Mouse (Mus musculus): ENCODE results near the gene Hsd11b1. TPM values are rescaled to one million over a fixed set of nuclear protein-coding genes. Genes with fewer than 3 reads are reported as not detected.
"Not testable (repeated sequence)": the region's sequence is repeated elsewhere in the genome, so short reads cannot be mapped to it uniquely, and the experiment has no call there.

Hsd11b1 gene
- polyA plus RNA-seq, 2 experiments, result 1.2 to 1.6 TPM

GRCm38 (mm10) chr1:193255032-193255431 lies 8.8 kb downstream of the Hsd11b1 start:
- 51% methylated on average over 8 of the region's 8 CpGs for WGBS
- no peak for ATAC-seq (ENCODE audit: low FRiP score, low read depth)

GRCm38 (mm10) chr1:193253895-193254294 lies 10.0 kb downstream of the Hsd11b1 start:
- H3K9ac ChIP-seq (ENCODE audit: low read depth, low read length, severe bottlenecking); H3K4me3 ChIP-seq (replicated peaks; ENCODE audit: low read length); H3K9me3 ChIP-seq (ENCODE audit: control insufficient read depth, low read length); H3K4me2 ChIP-seq (replicated peaks; ENCODE audit: low read depth, low read length, severe bottlenecking); H3K4me1 ChIP-seq (ENCODE audit: control insufficient read depth, insufficient read depth, low read length); H3K36me3 ChIP-seq (ENCODE audit: control insufficient read depth, insufficient read depth, low read length); H3K27me3 ChIP-seq (ENCODE audit: control insufficient read depth, insufficient read depth, low read length); H3K27ac ChIP-seq (replicated peaks; ENCODE audit: low read depth, low read length); ATAC-seq (ENCODE audit: low FRiP score, low read depth); DNase-seq (ENCODE audit: low spot score): not testable (repeated sequence)
- 60% methylated on average over 3 of the region's 3 CpGs for WGBS

More at GRCm38 (mm10) chr1:193255032-193255431, 8.8 kb downstream of the Hsd11b1 start:
- TF ChIP-seq POLR2A (IDR thresholded peaks at IDR 0.05; ENCODE audit: borderline replicate concordance, extremely low read depth, insufficient read depth, insufficient read length), result no peak
- Histone ChIP-seq H3K27ac (replicated peaks; ENCODE audit: low read depth, low read length) (no peak overlapping the region), H3K4me2 (replicated peaks; ENCODE audit: low read depth, low read length, severe bottlenecking) (no peak overlapping the region), H3K4me1 (ENCODE audit: control insufficient read depth, insufficient read depth, low read length) (peaks cover 7% of the 10 kb centered on the region), H3K9me3 (ENCODE audit: control insufficient read depth, low read length) (no peaks in the 10 kb centered on the region), H3K4me3 (replicated peaks; ENCODE audit: low read length) (no peak overlapping the region), H3K27me3 (ENCODE audit: control insufficient read depth, insufficient read depth, low read length) (no peaks in the 10 kb centered on the region), H3K9ac (ENCODE audit: low read depth, low read length, severe bottlenecking) (no peak overlapping the region), H3K36me3 (ENCODE audit: control insufficient read depth, insufficient read depth, low read length) (no peaks in the 10 kb centered on the region)
- DNase-seq (ENCODE audit: low spot score), result no peak

DNA sequence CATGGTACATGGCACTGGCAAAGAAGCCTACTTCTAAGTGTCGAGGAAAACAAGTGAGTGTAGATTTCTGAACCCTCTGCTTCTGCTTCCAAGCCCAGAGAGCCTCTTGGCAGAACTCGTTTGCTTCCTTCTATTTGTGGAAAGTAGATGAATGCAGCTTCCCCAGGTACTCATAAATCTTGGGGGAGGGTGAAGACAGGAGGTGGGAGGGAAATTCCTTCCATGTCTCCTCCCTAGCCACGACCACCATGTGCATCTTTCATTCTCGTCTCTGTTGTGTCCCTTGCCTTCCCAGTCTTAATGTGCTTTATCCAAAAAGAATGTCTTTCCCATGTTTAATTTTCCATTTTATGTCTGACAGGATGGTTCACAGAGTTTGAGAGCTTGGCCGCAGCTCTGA lies 11.3 kb downstream of the Hsd11b1 start:
- WGBS, result 13% methylated on average over 5 of the region's 5 CpGs
- DNase-seq (ENCODE audit: low spot score), result peak; percentile 66
- Histone ChIP-seq H3K36me3 (ENCODE audit: control insufficient read depth, insufficient read depth, low read length) (no peaks in the 10 kb centered on the region), H3K4me3 (replicated peaks; ENCODE audit: low read length) (no peak overlapping the region), H3K4me2 (replicated peaks; ENCODE audit: low read depth, low read length, severe bottlenecking) (0 out of 2 replicates have a peak overlapping the region, but pooled peaks have one; percentile 5), H3K9me3 (ENCODE audit: control insufficient read depth, low read length) (no peaks in the 10 kb centered on the region), H3K4me1 (ENCODE audit: control insufficient read depth, insufficient read depth, low read length) (peaks cover 7% of the 10 kb centered on the region), H3K27ac (replicated peaks; ENCODE audit: low read depth, low read length) (no peak overlapping the region), H3K9ac (ENCODE audit: low read depth, low read length, severe bottlenecking) (no peak overlapping the region), H3K27me3 (ENCODE audit: control insufficient read depth, insufficient read depth, low read length) (no peaks in the 10 kb centered on the region)
- peak; percentile 37; the same call in 1 of the 2 replicates for ATAC-seq (ENCODE audit: low FRiP score, low read depth)
- no peak for TF ChIP-seq POLR2A (IDR thresholded peaks at IDR 0.05; ENCODE audit: borderline replicate concordance, extremely low read depth, insufficient read depth, insufficient read length)

DNA sequence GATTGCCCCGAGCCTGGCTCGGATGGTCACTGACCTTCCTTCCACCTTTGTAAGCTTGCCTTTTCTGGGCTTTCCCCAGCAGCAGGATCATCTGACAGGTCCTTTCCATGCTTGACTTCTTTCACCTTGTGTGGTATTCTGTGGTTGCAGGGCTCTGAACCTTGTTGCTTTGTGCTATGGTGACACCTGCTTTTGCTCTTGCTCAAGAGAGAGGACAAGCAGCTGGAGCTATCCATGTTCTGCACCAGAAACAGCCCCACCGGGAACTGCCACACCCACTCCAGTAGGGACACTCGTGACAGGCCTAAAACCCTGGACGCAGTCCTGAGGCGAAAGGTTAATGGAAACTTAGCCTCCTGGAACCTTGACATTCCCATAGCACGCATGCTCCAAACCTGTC lies 12.5 kb downstream of the Hsd11b1 start:
- H3K36me3 ChIP-seq (ENCODE audit: control insufficient read depth, insufficient read depth, low read length), result no peaks in the 10 kb centered on the region
- H3K9ac ChIP-seq (ENCODE audit: low read depth, low read length, severe bottlenecking), result no peak overlapping the region
- DNase-seq (ENCODE audit: low spot score), result no peak
- H3K4me1 ChIP-seq (ENCODE audit: control insufficient read depth, insufficient read depth, low read length), result peaks cover 7% of the 10 kb centered on the region
- no peak overlapping the region for H3K4me3 ChIP-seq (replicated peaks; ENCODE audit: low read length)
- WGBS, result 77% methylated on average over 7 of the region's 7 CpGs
- TF ChIP-seq POLR2A (IDR thresholded peaks at IDR 0.05; ENCODE audit: borderline replicate concordance, extremely low read depth, insufficient read depth, insufficient read length), result no peak
- no peaks in the 10 kb centered on the region for H3K9me3 ChIP-seq (ENCODE audit: control insufficient read depth, low read length)
- no peak overlapping the region for H3K4me2 ChIP-seq (replicated peaks; ENCODE audit: low read depth, low read length, severe bottlenecking)
- H3K27me3 ChIP-seq (ENCODE audit: control insufficient read depth, insufficient read depth, low read length), result no peaks in the 10 kb centered on the region
- ATAC-seq (ENCODE audit: low FRiP score, low read depth), result no peak
- no peak overlapping the region for H3K27ac ChIP-seq (replicated peaks; ENCODE audit: low read depth, low read length)

GRCm38 (mm10) chr1:193250026-193250425 lies 13.8 kb downstream of the Hsd11b1 start:
- Histone ChIP-seq H3K4me1 (ENCODE audit: control insufficient read depth, insufficient read depth, low read length) (peaks cover 7% of the 10 kb centered on the region), H3K36me3 (ENCODE audit: control insufficient read depth, insufficient read depth, low read length) (no peaks in the 10 kb centered on the region), H3K27ac (replicated peaks; ENCODE audit: low read depth, low read length) (no peak overlapping the region), H3K4me3 (replicated peaks; ENCODE audit: low read length) (no peak overlapping the region), H3K27me3 (ENCODE audit: control insufficient read depth, insufficient read depth, low read length) (no peaks in the 10 kb centered on the region), H3K4me2 (replicated peaks; ENCODE audit: low read depth, low read length, severe bottlenecking) (no peak overlapping the region), H3K9ac (ENCODE audit: low read depth, low read length, severe bottlenecking) (no peak overlapping the region), H3K9me3 (ENCODE audit: control insufficient read depth, low read length) (no peaks in the 10 kb centered on the region)
- WGBS, result 75% methylated on average over 2 of the region's 2 CpGs
- TF ChIP-seq POLR2A (IDR thresholded peaks at IDR 0.05; ENCODE audit: borderline replicate concordance, extremely low read depth, insufficient read depth, insufficient read length), result no peak
- DNase-seq (ENCODE audit: low spot score) (no peak), ATAC-seq (ENCODE audit: low FRiP score, low read depth) (no peak)

GRCm38 (mm10) chr1:193244235-193244634 lies 19.6 kb downstream of the Hsd11b1 start:
- no peak overlapping the region for H3K4me3 ChIP-seq (replicated peaks; ENCODE audit: low read length)
- WGBS, result 87% methylated on average over 6 of the region's 6 CpGs
- no peaks in the 10 kb centered on the region for H3K9me3 ChIP-seq (ENCODE audit: control insufficient read depth, low read length)
- no peaks in the 10 kb centered on the region for H3K4me1 ChIP-seq (ENCODE audit: control insufficient read depth, insufficient read depth, low read length)
- no peak overlapping the region for H3K4me2 ChIP-seq (replicated peaks; ENCODE audit: low read depth, low read length, severe bottlenecking)
- no peak for ATAC-seq (ENCODE audit: low FRiP score, low read depth)
- H3K27ac ChIP-seq (replicated peaks; ENCODE audit: low read depth, low read length), result no peak overlapping the region
- H3K9ac ChIP-seq (ENCODE audit: low read depth, low read length, severe bottlenecking), result no peak overlapping the region
- no peaks in the 10 kb centered on the region for H3K27me3 ChIP-seq (ENCODE audit: control insufficient read depth, insufficient read depth, low read length)
- DNase-seq (ENCODE audit: low spot score), result no peak
- no peaks in the 10 kb centered on the region for H3K36me3 ChIP-seq (ENCODE audit: control insufficient read depth, insufficient read depth, low read length)
- no peak for TF ChIP-seq POLR2A (IDR thresholded peaks at IDR 0.05; ENCODE audit: borderline replicate concordance, extremely low read depth, insufficient read depth, insufficient read length)
